Mouse (Mus musculus) brown adipose tissue, adult 24 weeks (tissue): ENCODE data around the gene Samd10. TPM values are rescaled to one million over a fixed set of nuclear protein-coding genes. Genes with fewer than 3 reads are reported as not detected.

Experiments used
- H3K27ac ChIP-seq: fragments of 200-500 bp; replicated peaks from 2 replicates; pipeline ENCODE4 v1.5.1; 2012; ENCODE audit warnings: low read depth, mild to moderate bottlenecking, low read length
- H3K4me1 ChIP-seq: fragments of 200-500 bp; 2 replicates; pipeline ENCODE4 v1.6.1; 2012; ENCODE audit warnings: low read length, mixed read lengths; ENCODE audit not compliant: control insufficient read depth, insufficient read depth, insufficient read length
- H3K4me3 ChIP-seq: fragments of 200-500 bp; 2 replicates; pipeline ENCODE4 v1.5.1; 2012; ENCODE audit warnings: low read depth, mild to moderate bottlenecking, low read length, moderate library complexity; ENCODE audit not compliant: insufficient read depth
- polyA plus RNA-seq: library from polyadenylated mRNA; stranded (reverse); fragments of >200 nt; gene quantifications from 2 replicates; pipeline ENCODE4 v1.2.4, GENCODE M21; 2012; ENCODE audit not compliant: missing spikeins, insufficient read depth, insufficient read length

Samd10 gene
- polyA plus RNA-seq, 1 experiment = 0.63 TPM

DNA sequence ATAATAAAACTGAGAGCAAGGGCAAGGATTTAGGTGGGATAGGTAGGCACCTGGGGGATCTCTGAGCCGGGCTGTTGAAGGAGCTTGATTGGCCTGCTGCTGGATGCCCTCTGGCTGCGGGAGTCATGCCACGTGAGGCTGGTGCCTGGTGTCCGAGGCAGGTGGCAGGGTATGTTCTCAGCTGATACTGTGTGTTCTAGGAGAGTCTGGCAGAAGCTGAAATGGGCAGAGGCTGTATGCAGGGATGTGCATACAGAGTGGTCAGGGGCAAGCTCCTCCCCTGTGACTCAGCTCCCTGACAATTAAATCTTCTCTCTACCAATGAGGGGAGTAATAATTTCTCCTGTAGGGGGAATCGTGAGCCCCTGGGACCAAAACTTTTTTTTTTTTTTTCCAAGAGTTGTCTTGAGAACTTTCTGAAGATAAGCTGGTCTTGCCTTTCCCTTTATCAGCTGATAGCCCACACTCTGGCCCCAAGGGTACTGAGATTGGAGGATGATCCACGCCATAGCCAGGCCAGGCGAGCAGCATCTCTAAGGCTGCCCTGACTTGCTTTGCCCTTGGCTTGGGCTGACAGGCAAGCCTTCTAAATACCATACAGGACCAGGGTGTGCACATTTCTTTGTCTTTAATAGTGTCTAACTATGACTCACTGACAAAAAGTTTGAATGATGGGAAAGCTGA is 1.5 kb downstream of the Samd10 start:
- Histone ChIP-seq H3K4me3 (no peak overlapping the region), H3K4me1 (no peaks in the 10 kb centered on the region), H3K27ac (no peak overlapping the region)

DNA sequence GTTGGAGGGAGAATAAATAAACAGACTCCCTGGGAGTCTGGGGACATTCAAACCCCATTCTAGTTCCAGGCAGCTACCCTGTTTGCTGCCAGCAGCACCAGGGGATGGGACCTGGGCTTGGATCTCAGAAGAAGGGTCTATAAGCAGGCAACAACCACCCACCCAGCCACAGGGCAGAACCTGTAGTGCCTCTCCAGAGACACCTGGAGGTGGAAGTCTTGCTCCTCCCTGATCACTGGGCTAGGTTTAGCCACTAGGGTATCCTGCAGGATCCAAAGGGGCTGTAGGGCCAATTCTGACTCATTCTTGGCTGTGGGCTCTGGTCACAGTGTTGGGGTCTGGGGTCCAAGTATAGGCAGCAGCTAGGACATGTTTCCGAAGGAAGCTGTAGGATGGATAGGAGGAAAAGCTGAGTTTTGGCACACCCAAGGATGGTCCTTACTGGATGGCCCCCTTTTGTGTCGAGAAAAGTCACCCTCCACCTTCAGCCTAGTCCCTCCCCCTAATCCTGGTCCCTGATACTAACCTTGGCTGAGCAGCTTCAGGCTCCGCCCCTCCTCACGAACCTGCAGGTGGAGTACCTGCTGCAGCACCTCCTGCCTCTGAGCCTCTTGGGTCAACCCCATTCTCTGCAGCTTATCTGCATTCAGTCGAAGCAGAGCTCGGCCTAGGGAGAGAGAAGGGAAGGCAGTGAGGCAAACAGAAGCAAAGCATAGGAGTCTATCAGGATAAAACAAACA is 2.6 kb downstream of the Samd10 start:
- H3K27ac ChIP-seq = no peak overlapping the region
- H3K4me3 ChIP-seq = no peak overlapping the region
- 0 out of 2 replicates have a peak, but pooled peaks cover 3% of the 10 kb centered on the region for H3K4me1 ChIP-seq

DNA sequence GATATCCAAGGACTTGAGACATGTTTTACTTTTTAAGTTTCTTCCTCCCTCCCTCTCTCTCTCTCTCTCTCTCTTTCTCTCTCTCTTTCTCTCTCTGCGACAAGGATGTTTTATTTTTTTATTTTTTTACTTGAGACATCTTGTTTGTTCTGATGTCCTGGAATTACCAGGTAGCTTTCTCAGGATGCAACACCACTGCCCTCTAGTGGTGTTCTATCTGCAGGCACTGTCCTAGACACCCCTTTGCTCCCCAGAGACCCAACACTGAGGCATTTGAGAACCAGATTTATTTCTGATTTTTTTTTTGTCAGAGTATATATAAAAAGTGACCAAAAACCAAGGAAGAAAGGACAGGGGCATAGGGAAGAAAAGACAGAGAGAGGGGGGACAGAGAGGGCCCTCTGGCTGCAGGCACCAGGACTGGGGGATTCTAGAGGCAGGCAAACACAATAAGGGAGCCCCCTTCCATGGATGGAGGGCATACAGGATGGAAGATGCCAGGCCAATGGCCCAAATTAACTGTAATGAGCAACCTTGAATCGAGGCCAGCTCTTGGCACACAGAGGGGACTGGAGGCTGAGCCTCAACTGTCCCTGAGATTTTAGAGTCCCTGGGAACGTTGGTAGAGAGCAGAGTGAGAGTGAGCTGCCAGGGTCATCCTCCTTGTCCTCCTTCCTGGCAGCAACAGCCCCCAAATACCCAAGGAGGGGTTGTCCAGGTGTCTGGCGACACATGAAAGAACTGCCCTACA is 3.9 kb downstream of the Samd10 start:
- Histone ChIP-seq H3K27ac (no peak overlapping the region), H3K4me3 (no peak overlapping the region), H3K4me1 (0 out of 2 replicates have a peak, but pooled peaks cover 3% of the 10 kb centered on the region)

DNA sequence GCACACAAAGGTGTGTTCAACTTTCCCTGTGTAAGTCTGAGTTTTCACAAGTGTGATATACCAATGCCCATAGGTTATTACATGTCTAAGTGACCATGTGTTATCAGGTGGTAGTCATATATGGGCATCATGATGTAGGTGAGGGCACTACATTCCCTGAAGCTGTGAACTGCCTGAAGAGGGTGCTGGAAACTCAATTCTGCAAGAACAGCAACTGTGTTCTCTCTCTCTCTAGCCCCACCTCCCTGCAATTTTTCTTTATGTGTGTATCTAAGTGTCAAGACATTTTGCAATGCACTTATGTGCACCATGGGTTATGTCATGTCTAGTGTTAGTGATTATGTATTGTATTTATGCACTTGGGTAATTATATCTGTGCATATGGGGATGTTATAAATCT is 5.1 kb downstream of the Samd10 start:
- 0 out of 2 replicates have a peak, but pooled peaks cover 3% of the 10 kb centered on the region for H3K4me1 ChIP-seq
- no peak overlapping the region for H3K4me3 ChIP-seq
- no peak overlapping the region for H3K27ac ChIP-seq

DNA sequence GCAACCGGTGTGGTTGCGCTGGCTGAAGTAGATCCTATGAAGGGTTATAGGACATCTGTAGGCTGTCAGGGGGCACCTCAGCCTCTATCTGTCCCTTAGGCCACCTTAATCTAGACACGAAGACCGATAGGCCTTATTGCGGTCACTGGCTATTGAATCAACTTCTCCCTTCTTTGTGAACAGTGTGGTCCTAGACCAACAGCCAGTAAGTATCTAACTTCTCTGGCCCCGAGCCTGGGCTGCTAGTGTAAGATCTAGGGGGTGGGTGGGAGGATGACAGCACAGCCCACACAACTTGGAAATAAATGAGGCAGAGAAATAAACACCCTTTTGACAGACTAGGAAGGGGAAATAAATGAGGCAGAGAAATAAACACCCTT is 6.0 kb downstream of the Samd10 start:
- H3K4me1 ChIP-seq = 0 out of 2 replicates have a peak, but pooled peaks cover 3% of the 10 kb centered on the region

DNA sequence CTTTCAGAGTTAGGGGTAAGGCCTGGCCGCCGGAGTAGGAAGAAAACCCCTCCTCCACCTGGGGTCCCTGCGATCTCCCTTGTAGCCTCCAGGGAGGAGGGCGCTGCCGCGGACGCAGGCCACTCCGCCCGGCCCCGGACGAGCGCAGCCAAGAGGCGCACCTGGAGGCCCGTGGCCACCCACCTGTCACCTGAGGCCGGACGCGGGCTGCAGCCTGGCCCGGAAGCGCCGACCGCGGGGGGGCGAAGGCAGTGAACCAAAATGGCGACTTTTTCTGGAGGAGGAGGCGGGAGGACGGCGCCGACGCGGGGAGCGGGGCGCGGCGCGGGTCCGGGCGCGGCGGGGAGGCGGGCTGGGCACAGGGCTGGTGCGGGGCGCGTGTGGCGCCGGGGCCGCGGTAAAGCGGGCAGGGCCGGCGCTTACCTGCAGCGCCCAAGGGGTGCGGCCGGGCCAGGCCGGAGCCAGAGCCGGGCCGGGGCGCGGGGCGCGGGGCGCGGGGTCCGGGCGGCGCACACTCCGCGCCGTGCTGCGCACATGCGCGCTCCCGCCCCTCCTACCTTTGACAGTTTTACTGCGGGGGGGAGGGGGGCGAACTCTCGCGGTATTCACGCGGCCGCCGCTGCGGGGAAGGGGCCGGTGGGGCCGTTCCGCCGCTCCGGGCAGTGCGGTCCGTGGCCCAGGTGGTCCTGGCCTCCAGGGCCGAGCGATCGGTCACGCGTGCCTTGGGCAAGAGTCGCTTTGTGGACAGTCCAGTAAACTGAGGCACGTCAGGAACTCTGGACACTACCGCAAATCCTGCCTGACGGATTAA is 6.6 kb downstream of the Samd10 start, which contains the start of gene Zfp512b:
Gene Zfp512b (minus strand): TSS at position 573 of the 811 bp plus-strand sequence.
- H3K4me1 ChIP-seq = 0 out of 2 replicates have a peak, but pooled peaks cover 3% of the 10 kb centered on the region

More for the DNA sequence above, 6.0 kb downstream of the Samd10 start:
- Histone ChIP-seq H3K4me3 (peak overlapping the region; percentile 80), H3K27ac (peak overlapping the region; percentile 46; the same call in 1 of the 2 replicates)

DNA sequence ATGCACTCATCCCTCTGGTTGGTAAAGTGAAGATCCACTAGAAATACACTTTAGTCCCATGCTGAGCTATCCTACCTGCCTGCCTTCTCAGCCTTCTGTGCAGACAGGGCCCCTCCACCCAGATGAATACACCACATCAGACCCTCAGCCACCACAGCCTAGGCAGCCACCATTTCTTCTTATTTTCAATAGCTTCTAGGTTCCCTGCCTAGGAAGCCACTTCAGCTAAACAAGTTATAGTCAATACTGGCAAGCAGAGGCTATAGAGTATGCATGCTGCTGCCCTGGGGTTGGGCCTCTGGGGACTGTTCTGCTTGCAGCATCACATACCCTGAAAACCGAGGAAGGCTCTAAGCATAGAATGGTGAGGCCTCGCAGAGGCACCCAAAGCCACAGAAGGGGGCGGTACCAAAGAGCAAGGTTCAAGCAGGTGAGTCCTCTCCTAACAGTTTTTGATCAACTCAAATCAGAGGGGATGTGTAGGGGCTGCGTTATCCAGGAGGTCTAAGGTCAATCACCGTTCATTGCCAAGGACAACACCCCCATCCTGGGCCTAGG is 7.4 kb downstream of the Samd10 start, which contains the start of gene Prpf6:
Gene Prpf6 (plus strand): TSS at position 341 of the 558 bp plus-strand sequence.
- Histone ChIP-seq H3K4me3 (peak within 1 kb of the TSS; percentile 80), H3K4me1 (0 out of 2 replicates have a peak, but pooled peaks cover 3% of the 10 kb centered on the region), H3K27ac (peak within 1 kb of the TSS; percentile 46; the same call in 1 of the 2 replicates)

More for the DNA sequence above, 6.6 kb downstream of the Samd10 start, which contains the start of gene Zfp512b:
- Histone ChIP-seq H3K4me3 (peak within 1 kb of the TSS; percentile 80), H3K27ac (peak within 1 kb of the TSS; percentile 46; the same call in 1 of the 2 replicates)

DNA sequence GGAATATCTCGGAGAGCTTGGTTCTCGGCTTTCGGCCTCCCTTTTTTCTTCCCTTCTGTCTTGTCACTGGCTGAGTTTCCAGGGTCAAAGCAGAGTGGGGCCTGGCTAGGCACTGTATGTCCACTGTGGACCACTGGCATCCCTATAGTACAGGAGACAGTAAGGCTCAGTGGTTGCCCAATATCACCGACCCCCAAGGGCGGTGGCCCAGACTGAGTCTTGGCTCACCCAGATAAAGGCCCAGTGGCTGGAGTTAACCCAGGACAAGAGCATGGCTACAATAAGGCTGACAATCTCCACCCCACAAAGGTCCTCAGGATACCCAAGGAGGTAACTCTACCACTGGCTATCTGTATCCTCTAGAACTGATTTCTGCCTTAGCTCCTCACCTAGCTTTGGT is 8.5 kb downstream of the Samd10 start:
- H3K27ac ChIP-seq = no peak overlapping the region
- H3K4me1 ChIP-seq = 0 out of 2 replicates have a peak, but pooled peaks cover 3% of the 10 kb centered on the region
- H3K4me3 ChIP-seq = peak overlapping the region; percentile 16; the same call in 1 of the 2 replicates

DNA sequence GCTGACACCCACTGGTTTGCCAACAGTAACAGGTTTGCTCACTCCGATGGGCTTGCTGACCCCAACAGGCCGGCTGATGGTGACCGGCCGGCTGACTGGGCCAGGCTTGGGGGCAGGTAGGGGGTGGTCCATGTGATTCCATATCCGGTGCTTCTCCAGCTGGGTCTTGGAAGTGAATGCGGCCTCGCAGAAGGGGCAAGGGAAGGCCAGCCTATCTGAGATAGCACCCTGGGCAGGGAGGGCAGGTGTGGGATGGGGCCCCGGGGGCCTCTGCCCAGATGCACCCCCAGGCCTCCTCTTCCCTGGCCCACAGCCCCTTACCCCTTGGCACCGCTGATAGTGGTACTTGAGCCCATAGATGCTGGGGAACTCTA is 9.3 kb downstream of the Samd10 start:
- no peak overlapping the region for H3K4me3 ChIP-seq
- H3K27ac ChIP-seq = no peak overlapping the region
- 0 out of 2 replicates have a peak, but pooled peaks cover 3% of the 10 kb centered on the region for H3K4me1 ChIP-seq

DNA sequence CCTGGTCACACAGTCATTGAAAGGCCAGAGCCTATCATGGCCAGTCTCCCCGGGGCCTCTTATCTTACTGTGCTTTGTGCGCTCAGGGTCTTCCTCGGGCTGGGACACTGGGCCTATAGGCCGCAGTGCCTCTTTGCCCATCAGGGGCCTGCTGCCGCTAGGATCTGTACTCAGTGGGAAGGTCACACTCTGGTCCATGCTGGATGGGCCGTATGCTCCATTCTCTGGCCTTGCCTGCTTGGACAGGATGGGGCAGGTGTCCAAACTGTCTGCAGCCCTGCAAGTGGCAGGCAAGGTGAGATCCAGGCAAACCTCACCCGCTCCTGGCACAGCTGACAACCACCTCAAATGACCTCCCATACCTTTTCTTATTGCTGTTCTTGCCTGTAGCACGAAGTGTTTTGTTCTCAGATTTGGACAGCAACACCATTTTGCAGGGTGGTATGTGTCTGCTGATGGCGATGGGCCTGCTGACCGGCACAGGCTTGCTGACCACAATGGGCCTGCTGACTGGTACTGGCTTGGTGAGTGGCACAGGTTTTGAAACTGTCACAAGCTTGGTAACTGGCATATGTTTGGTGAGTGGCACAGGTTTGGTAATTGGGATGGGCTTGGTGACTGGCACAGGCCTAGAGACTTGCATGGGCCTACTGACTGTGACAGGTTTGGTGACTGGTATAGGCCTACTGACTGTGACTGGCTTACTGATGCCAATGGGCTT is 9.8 kb downstream of the Samd10 start:
- H3K4me3 ChIP-seq = no peak overlapping the region
- no peak overlapping the region for H3K27ac ChIP-seq
- H3K4me1 ChIP-seq = 0 out of 2 replicates have a peak, but pooled peaks cover 3% of the 10 kb centered on the region

DNA sequence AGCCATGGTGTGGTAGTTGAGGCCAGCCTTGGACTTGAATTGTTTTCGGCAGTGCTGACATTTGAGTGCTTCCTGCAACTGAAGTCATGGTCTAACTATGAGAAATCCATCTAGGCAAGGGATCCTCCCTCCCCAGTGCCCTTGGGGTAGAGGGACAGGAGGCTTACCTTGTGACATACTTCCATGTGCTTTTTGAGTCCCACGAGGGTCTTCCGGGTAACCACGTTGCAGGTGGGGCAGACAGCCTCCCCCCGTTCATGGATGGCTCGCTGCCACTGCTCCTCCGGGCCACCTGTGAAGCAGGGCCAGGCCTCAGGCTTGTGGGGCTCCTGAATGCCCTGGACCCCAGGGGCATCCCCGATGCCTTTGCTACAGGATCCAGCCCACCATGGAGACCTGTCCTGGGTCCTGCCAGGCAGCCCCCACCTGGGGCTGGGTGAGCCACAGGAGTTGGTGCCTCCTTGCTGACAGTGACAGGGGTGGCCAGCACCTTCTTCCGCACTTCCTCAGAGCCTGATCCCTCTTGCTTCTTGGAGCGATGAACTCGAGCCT is 10.7 kb downstream of the Samd10 start:
- H3K4me1 ChIP-seq = 0 out of 2 replicates have a peak, but pooled peaks cover 3% of the 10 kb centered on the region
- no peak overlapping the region for H3K4me3 ChIP-seq
- no peak overlapping the region for H3K27ac ChIP-seq

DNA sequence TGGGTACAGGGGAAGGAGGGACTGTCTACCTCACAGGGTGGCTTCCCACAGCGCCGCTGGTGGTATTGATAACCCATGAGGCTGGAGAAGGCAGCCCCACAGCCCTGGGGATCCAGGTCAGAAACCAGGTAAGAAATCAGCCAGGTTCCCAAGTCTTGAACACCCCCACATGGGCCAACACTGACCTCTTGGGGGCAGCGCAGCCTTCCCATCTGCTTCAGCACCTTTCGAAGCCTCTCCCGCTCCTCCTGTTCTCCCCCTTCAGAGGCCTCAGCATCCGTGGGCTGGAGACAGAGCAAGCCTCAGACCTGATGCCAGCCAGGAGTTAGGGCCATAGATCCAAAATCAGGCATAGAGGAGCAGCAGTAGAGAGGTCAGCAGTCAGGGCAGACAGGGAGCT is 11.2 kb downstream of the Samd10 start:
- H3K4me1 ChIP-seq = 0 out of 2 replicates have a peak, but pooled peaks cover 3% of the 10 kb centered on the region
- H3K27ac ChIP-seq = no peak overlapping the region
- H3K4me3 ChIP-seq = no peak overlapping the region

DNA sequence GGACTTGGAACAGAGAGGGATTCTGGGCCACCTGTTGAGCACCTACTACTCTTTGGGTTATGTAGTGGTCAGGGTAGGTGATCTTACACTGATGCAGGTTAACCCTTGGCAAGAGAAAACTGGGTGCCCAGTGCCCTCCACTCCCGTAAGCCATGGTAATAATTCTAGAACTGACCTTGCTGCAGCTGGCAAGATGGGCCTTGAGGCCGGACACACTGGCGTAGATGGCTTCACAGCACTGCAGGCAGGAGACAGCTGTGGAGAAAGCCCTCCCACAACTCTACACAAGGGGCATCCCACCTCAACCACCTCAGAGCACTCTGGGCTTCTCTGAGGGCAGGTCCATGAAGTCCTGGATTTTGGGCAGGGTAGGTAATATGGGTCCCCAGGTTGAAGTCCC is 12.9 kb downstream of the Samd10 start:
- Histone ChIP-seq H3K27ac (no peak overlapping the region), H3K4me3 (no peak overlapping the region), H3K4me1 (no peaks in the 10 kb centered on the region)
